Mouse (Mus musculus) cerebellum, adult 9-10 months (tissue): Measurements from ENCODE around the gene Pcsk1.

Experiments used
- DNase-seq: peaks from one replicate; pipeline ENCODE4 v3.0.0; 2022

The Pcsk1 gene

GRCm38 (mm10) chr13:75089721-75090410, at the start of gene Pcsk1:
Gene Pcsk1 (plus strand): TSS chr13:75089826.
- peak; percentile 44 for DNase-seq

- DNase-seq: no peak
Measured at GRCm38 (mm10) chr13:75058818-75059217, 30.8 kb upstream of the Pcsk1 start.

- no peak for DNase-seq
Measured at GRCm38 (mm10) chr13:75063947-75064346, 25.7 kb upstream of the Pcsk1 start.

- DNase-seq: no peak
Measured at GRCm38 (mm10) chr13:75088597-75088996, 1.0 kb upstream of the Pcsk1 start.

- peak; percentile 41 for DNase-seq
Measured at GRCm38 (mm10) chr13:75090411-75090779, 769 bp downstream of the Pcsk1 start.

- no peak for DNase-seq
Measured at GRCm38 (mm10) chr13:75091071-75091470, 1.4 kb downstream of the Pcsk1 start.

- no peak for DNase-seq
Measured at GRCm38 (mm10) chr13:75095487-75095886, 5.9 kb downstream of the Pcsk1 start.

GRCm38 (mm10) chr13:75113114-75113513, 23.5 kb downstream of the Pcsk1 start:
- DNase-seq: no peak

- DNase-seq: no peak
Measured at GRCm38 (mm10) chr13:75114007-75114424, 24.4 kb downstream of the Pcsk1 start.

GRCm38 (mm10) chr13:75114838-75115237, 25.2 kb downstream of the Pcsk1 start:
- no peak for DNase-seq

- no peak for DNase-seq
Measured at GRCm38 (mm10) chr13:75135833-75136232, 46.2 kb downstream of the Pcsk1 start.

- no peak for DNase-seq
Measured at GRCm38 (mm10) chr13:75160661-75161060, 71.0 kb downstream of the Pcsk1 start.

- DNase-seq: no peak
Measured at GRCm38 (mm10) chr13:75163408-75163807, 73.8 kb downstream of the Pcsk1 start.
